Mouse (Mus musculus) adrenal gland, adult 18-20 months (tissue): ENCODE results near the gene Fxyd1. TPM values are rescaled to one million over a fixed set of nuclear protein-coding genes. Genes with fewer than 3 reads are reported as not detected.

Experiments used
- DNase-seq, 2 experiments: peaks; one replicate each; pipeline ENCODE4 v3.0.0; 2021 to 2022; ENCODE audit warnings: low spot score in 2 of 2
- total RNA-seq, 2 experiments: library from RNA; stranded (reverse); gene quantifications; 1 replicate in 1 of 2; 2 replicates in 1 of 2; pipeline ENCODE4 v1.2.3; 2021

Gene Fxyd1
- total RNA-seq, 2 experiments from 2014 or later, result 193 to 280 TPM

- no peak for DNase-seq
These were observed 22.7 kb upstream of the Fxyd1 start for GRCm38 (mm10) chr7:31079670-31080069.

- DNase-seq, result no peak
These were observed 21.0 kb upstream of the Fxyd1 start for GRCm38 (mm10) chr7:31077885-31078445.

GRCm38 (mm10) chr7:31077470-31077869 is 20.5 kb upstream of the Fxyd1 start:
- no peak for DNase-seq

GRCm38 (mm10) chr7:31076492-31076891 is 19.5 kb upstream of the Fxyd1 start, which contains the start of gene Fxyd3:
Fxyd3 (minus strand) TSS chr7:31076704.
- DNase-seq, result no peak

GRCm38 (mm10) chr7:31074713-31075069 is 17.7 kb upstream of the Fxyd1 start:
- DNase-seq, result no peak

GRCm38 (mm10) chr7:31074061-31074712 is 17.2 kb upstream of the Fxyd1 start:
- DNase-seq, result no peak

GRCm38 (mm10) chr7:31073546-31073945 is 16.5 kb upstream of the Fxyd1 start:
- no peak for DNase-seq

GRCm38 (mm10) chr7:31072326-31072725 is 15.3 kb upstream of the Fxyd1 start:
- no peak for DNase-seq

GRCm38 (mm10) chr7:31070324-31070723 is 13.3 kb upstream of the Fxyd1 start:
- no peak for DNase-seq

GRCm38 (mm10) chr7:31069491-31069890 is 12.5 kb upstream of the Fxyd1 start:
- DNase-seq, result no peak

- DNase-seq, result no peak
These were observed 10.8 kb upstream of the Fxyd1 start for GRCm38 (mm10) chr7:31067836-31068235.

GRCm38 (mm10) chr7:31063074-31063560 is 6.1 kb upstream of the Fxyd1 start:
- DNase-seq, result no peak

- no peak for DNase-seq
These were observed 3.6 kb upstream of the Fxyd1 start for GRCm38 (mm10) chr7:31060621-31061010.

GRCm38 (mm10) chr7:31059919-31060620 is 3.1 kb upstream of the Fxyd1 start:
- no peak for DNase-seq

- peak; percentile 85 to 91 for DNase-seq
These were observed 2.1 kb upstream of the Fxyd1 start, which contains the start of gene Lgi4 for GRCm38 (mm10) chr7:31059108-31059507. Lgi4 (plus strand) TSS chr7:31059342.

- no peak for DNase-seq
These were observed 1.2 kb upstream of the Fxyd1 start for GRCm38 (mm10) chr7:31058211-31058610.

- no peak for DNase-seq
These were observed 731 bp upstream of the Fxyd1 start for GRCm38 (mm10) chr7:31057730-31058129.

- DNase-seq, result no peak
These were observed 551 bp downstream of the Fxyd1 start for GRCm38 (mm10) chr7:31056448-31056847.

GRCm38 (mm10) chr7:31055883-31056282 is 1.1 kb downstream of the Fxyd1 start:
- DNase-seq, result no peak

- peak in 1 of 2 experiments; percentile 66 for DNase-seq
These were observed 1.6 kb downstream of the Fxyd1 start for GRCm38 (mm10) chr7:31055354-31055824.

- DNase-seq, result no peak
These were observed 2.2 kb downstream of the Fxyd1 start for GRCm38 (mm10) chr7:31054661-31055320.
